Mouse (Mus musculus): ENCODE measurements at regions not wholly inside any gene's neighbourhood (a gene's known extent, or its start where the extent isn't known, plus 50 kb on each side); places are given as distances from the start of the nearest gene placed in this dataset.
A peak's percentile ranks its signal among the peaks of the same experiment; 100 is the strongest.

- DNase-seq (ENCODE audit: low spot score) = peak; percentile 65
Observed at GRCm38 (mm10) chr4:64676881-64677280, 447.1 kb upstream of the Pappa start.

GRCm38 (mm10) chr4:64684654-64685053, 439.3 kb upstream of the Pappa start:
- DNase-seq (ENCODE audit: low spot score) (peak; percentile 31), ATAC-seq (ENCODE audit: low read depth) (no peak)
- H3K4me1 ChIP-seq (ENCODE audit: control insufficient read depth, insufficient read depth, low read length) = no peaks in the 10 kb centered on the region
- H3K27ac ChIP-seq (replicated peaks; ENCODE audit: low read depth, low read length) = no peak overlapping the region
- H3K9ac ChIP-seq (ENCODE audit: low read depth, low read length) = no peak overlapping the region
- WGBS = 57% methylated on average over 1 of the region's 1 CpGs
- no peaks in the 10 kb centered on the region for H3K9me3 ChIP-seq (ENCODE audit: control insufficient read depth, low read length)
- no peak overlapping the region for H3K4me3 ChIP-seq (ENCODE audit: low read depth, low read length)
- no peaks in the 10 kb centered on the region for H3K27me3 ChIP-seq (replicated peaks; ENCODE audit: control insufficient read depth, insufficient read depth, low read length)
- H3K4me2 ChIP-seq (ENCODE audit: low read depth, low read length) = no peak overlapping the region
- no peaks in the 10 kb centered on the region for H3K36me3 ChIP-seq (ENCODE audit: control insufficient read depth, insufficient read depth, low read length)

More at GRCm38 (mm10) chr4:64676881-64677280, 447.1 kb upstream of the Pappa start:
- H3K9ac ChIP-seq (ENCODE audit: low read depth, low read length) = no peak overlapping the region
- H3K27me3 ChIP-seq (replicated peaks; ENCODE audit: control insufficient read depth, insufficient read depth, low read length) = no peaks in the 10 kb centered on the region
- H3K4me3 ChIP-seq (ENCODE audit: low read depth, low read length) = no peak overlapping the region
- peaks cover 3% of the 10 kb centered on the region; the same call in 1 of the 2 replicates for H3K4me1 ChIP-seq (ENCODE audit: control insufficient read depth, insufficient read depth, low read length)
- H3K27ac ChIP-seq (replicated peaks; ENCODE audit: low read depth, low read length) = no peak overlapping the region
- no peak for ATAC-seq (ENCODE audit: low read depth)
- no peak overlapping the region for H3K4me2 ChIP-seq (ENCODE audit: low read depth, low read length)
- H3K36me3 ChIP-seq (ENCODE audit: control insufficient read depth, insufficient read depth, low read length) = no peaks in the 10 kb centered on the region
- no peaks in the 10 kb centered on the region for H3K9me3 ChIP-seq (ENCODE audit: control insufficient read depth, low read length)
- 38% methylated on average over 5 of the region's 5 CpGs for WGBS

DNA sequence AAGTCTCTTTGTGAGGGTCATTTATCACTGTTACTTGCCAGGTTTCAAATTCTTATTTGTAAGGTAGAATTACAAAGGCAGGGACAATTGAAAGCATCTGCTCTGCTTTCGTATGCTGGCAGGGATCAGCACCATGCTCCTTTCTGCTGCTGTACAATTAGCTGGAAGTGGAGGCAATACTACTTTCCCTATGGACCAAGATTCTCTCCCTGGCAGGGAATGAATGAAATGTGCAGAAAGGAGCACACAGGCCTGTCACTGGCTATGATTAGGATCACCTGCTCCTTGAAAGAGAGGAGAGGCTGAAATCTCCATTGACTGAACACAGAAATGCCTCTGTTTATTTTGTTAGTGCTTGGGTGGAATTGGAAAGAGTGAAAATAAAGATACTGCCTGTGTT, 427.8 kb upstream of the Pappa start:
- DNase-seq (ENCODE audit: low spot score) = peak; percentile 39
- no peak overlapping the region for H3K4me2 ChIP-seq (ENCODE audit: low read depth, low read length)

DNA sequence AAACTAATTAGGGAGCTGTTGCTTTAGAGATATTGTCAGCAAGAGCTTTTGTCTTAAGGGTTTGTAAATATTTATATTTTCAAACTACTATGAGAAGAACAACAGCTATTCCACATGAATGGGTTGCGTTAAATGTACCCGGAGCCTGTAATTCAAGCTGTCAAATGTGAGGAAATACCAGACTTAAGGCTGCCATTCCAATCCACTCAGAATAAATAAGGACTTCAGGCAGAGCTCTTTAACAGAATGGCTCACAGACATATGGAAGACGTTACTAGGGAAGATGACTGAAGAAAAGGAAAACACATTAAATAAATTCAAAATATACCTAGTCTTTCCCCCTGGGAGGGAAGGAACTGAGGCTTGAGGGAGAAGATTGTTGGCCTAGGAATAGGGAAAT, 400.7 kb upstream of the Pappa start:
- H3K27ac ChIP-seq (replicated peaks; ENCODE audit: low read depth, low read length) = no peak overlapping the region; the same call in 1 of the 2 replicates
- H3K27me3 ChIP-seq (replicated peaks; ENCODE audit: control insufficient read depth, insufficient read depth, low read length) = no peaks in the 10 kb centered on the region
- no peak overlapping the region for H3K9ac ChIP-seq (ENCODE audit: low read depth, low read length)
- no peaks in the 10 kb centered on the region for H3K9me3 ChIP-seq (ENCODE audit: control insufficient read depth, low read length)
- peaks cover 5% of the 10 kb centered on the region; the same call in 1 of the 2 replicates for H3K4me1 ChIP-seq (ENCODE audit: control insufficient read depth, insufficient read depth, low read length)
- DNase-seq (ENCODE audit: low spot score) (peak; percentile 58), ATAC-seq (ENCODE audit: low read depth) (no peak)
- no peak overlapping the region for H3K4me3 ChIP-seq (ENCODE audit: low read depth, low read length)
- no peak overlapping the region for H3K4me2 ChIP-seq (ENCODE audit: low read depth, low read length)
- 6% methylated on average over 3 of the region's 3 CpGs for WGBS
- H3K36me3 ChIP-seq (ENCODE audit: control insufficient read depth, insufficient read depth, low read length) = no peaks in the 10 kb centered on the region

More for the DNA sequence above, 427.8 kb upstream of the Pappa start:
- no peak overlapping the region for H3K27ac ChIP-seq (replicated peaks; ENCODE audit: low read depth, low read length)
- H3K9me3 ChIP-seq (ENCODE audit: control insufficient read depth, low read length) = no peaks in the 10 kb centered on the region
- ATAC-seq (ENCODE audit: low read depth) = no peak
- no peak overlapping the region for H3K9ac ChIP-seq (ENCODE audit: low read depth, low read length)
- no peak overlapping the region for H3K4me3 ChIP-seq (ENCODE audit: low read depth, low read length)
- no peaks in the 10 kb centered on the region for H3K27me3 ChIP-seq (replicated peaks; ENCODE audit: control insufficient read depth, insufficient read depth, low read length)
- H3K4me1 ChIP-seq (ENCODE audit: control insufficient read depth, insufficient read depth, low read length) = 0 out of 2 replicates have a peak, but pooled peaks cover 5% of the 10 kb centered on the region
- no peaks in the 10 kb centered on the region for H3K36me3 ChIP-seq (ENCODE audit: control insufficient read depth, insufficient read depth, low read length)
- 21% methylated on average over 1 of the region's 1 CpGs for WGBS

DNA sequence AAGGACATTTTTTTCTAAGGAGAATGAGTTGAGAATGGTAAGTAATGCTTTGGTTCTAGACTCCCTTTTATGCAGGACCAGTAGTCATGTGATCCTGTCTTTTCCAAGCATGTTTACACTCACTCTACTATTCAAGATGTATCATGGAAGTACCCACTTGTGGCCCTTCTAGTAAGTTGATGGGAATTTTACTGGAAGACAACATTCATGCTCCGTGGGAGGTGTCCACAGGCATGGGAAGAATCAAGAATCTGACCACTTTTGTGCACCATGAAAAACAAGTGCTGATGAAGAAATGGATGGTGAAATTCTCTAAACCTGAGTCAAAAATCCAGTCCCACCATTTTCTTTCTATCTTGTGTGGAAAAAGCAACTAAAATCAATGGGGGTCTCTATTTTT, 399.1 kb upstream of the Pappa start:
- ATAC-seq (ENCODE audit: low read depth) = no peak
- no peak overlapping the region for H3K4me2 ChIP-seq (ENCODE audit: low read depth, low read length)
- 81% methylated on average over 1 of the region's 1 CpGs for WGBS
- H3K27me3 ChIP-seq (replicated peaks; ENCODE audit: control insufficient read depth, insufficient read depth, low read length) = no peaks in the 10 kb centered on the region
- H3K4me3 ChIP-seq (ENCODE audit: low read depth, low read length) = no peak overlapping the region
- H3K4me1 ChIP-seq (ENCODE audit: control insufficient read depth, insufficient read depth, low read length) = peaks cover 5% of the 10 kb centered on the region; the same call in 1 of the 2 replicates
- no peak overlapping the region for H3K27ac ChIP-seq (replicated peaks; ENCODE audit: low read depth, low read length)
- H3K36me3 ChIP-seq (ENCODE audit: control insufficient read depth, insufficient read depth, low read length) = no peaks in the 10 kb centered on the region
- no peak for DNase-seq (ENCODE audit: low spot score)
- H3K9me3 ChIP-seq (ENCODE audit: control insufficient read depth, low read length) = no peaks in the 10 kb centered on the region
- H3K9ac ChIP-seq (ENCODE audit: low read depth, low read length) = no peak overlapping the region

DNA sequence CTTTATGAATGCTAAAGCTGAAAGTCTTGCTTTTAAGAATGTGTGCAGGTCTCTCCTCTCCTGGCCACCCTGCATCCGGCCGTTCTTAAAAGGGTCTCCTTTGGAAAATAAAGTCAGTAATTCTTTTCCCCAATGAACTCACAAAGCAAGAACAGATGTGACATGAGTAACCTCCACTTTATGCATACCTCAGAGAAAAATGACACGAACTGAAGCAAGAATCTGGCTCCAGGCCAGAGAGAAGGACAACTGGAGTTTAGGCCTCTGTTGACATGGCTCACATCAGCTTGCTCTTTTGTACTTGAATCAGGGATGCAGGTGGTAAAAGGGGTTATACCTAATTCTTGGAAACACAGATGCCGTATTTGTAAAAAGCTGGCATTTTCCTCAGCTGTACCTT, 368.0 kb upstream of the Pappa start:
- Histone ChIP-seq H3K4me3 (ENCODE audit: low read depth, low read length) (no peak overlapping the region), H3K9me3 (ENCODE audit: control insufficient read depth, low read length) (no peaks in the 10 kb centered on the region), H3K9ac (ENCODE audit: low read depth, low read length) (no peak overlapping the region), H3K36me3 (ENCODE audit: control insufficient read depth, insufficient read depth, low read length) (no peaks in the 10 kb centered on the region), H3K27ac (replicated peaks; ENCODE audit: low read depth, low read length) (no peak overlapping the region), H3K4me1 (ENCODE audit: control insufficient read depth, insufficient read depth, low read length) (no peaks in the 10 kb centered on the region; the same call in 1 of the 2 replicates), H3K27me3 (replicated peaks; ENCODE audit: control insufficient read depth, insufficient read depth, low read length) (no peaks in the 10 kb centered on the region), H3K4me2 (ENCODE audit: low read depth, low read length) (no peak overlapping the region)
- DNase-seq (ENCODE audit: low spot score) = peak; percentile 27
- ATAC-seq (ENCODE audit: low read depth) = no peak
- WGBS = 32% methylated on average over 4 of the region's 4 CpGs

DNA sequence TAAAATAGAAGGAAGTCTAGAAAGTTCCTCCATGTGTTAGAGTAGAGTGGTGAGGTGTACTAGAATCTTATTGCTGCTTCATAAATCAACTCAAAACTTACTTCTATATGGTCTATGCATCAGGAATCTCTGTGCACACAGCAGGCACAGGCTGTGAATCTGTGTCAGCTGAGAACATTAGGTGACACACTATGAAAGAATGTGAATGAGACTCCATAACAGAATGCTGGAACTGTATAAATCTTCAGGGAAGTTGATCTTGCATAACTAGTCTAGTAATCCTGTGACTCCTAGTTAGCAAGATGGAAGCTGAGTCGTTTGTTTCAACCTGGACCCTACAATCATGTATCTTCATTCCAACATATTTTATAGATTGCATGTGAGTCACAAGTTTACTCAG, 355.4 kb upstream of the Pappa start:
- Histone ChIP-seq H3K27me3 (replicated peaks; ENCODE audit: control insufficient read depth, insufficient read depth, low read length) (no peaks in the 10 kb centered on the region), H3K4me1 (ENCODE audit: control insufficient read depth, insufficient read depth, low read length) (no peaks in the 10 kb centered on the region), H3K4me2 (ENCODE audit: low read depth, low read length) (no peak overlapping the region), H3K9ac (ENCODE audit: low read depth, low read length) (no peak overlapping the region), H3K27ac (replicated peaks; ENCODE audit: low read depth, low read length) (no peak overlapping the region), H3K36me3 (ENCODE audit: control insufficient read depth, insufficient read depth, low read length) (no peaks in the 10 kb centered on the region), H3K9me3 (ENCODE audit: control insufficient read depth, low read length) (no peaks in the 10 kb centered on the region), H3K4me3 (ENCODE audit: low read depth, low read length) (no peak overlapping the region)
- WGBS = 67% methylated on average over 1 of the region's 1 CpGs
- ATAC-seq (ENCODE audit: low read depth) (no peak), DNase-seq (ENCODE audit: low spot score) (no peak)

DNA sequence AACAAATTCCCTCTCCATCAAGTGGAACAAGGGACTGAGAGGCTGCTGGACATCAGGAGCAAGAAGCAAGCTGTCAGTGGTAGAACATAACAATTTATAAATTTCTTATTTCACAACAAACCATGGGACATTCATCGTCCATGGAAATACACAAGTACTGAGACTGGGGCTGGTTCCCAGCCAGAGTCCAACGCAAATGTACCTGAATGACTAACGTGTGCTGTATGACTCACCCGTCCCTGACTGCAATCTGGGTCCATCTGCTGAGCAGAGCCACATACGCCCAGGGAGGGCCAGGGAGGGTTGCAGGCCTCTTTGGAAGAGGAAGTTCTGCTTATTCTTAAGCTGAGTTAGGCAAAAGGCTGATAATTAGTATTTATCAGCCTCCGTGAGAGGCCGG, 320.1 kb upstream of the Pappa start:
- Histone ChIP-seq H3K9me3 (ENCODE audit: control insufficient read depth, low read length) (no peaks in the 10 kb centered on the region), H3K27me3 (replicated peaks; ENCODE audit: control insufficient read depth, insufficient read depth, low read length) (no peaks in the 10 kb centered on the region), H3K9ac (ENCODE audit: low read depth, low read length) (no peak overlapping the region), H3K4me2 (ENCODE audit: low read depth, low read length) (no peak overlapping the region), H3K36me3 (ENCODE audit: control insufficient read depth, insufficient read depth, low read length) (no peaks in the 10 kb centered on the region), H3K4me1 (ENCODE audit: control insufficient read depth, insufficient read depth, low read length) (0 out of 2 replicates have a peak, but pooled peaks cover 5% of the 10 kb centered on the region), H3K27ac (replicated peaks; ENCODE audit: low read depth, low read length) (no peak overlapping the region), H3K4me3 (ENCODE audit: low read depth, low read length) (no peak overlapping the region)
- WGBS = 74% methylated on average over 7 of the region's 7 CpGs
- DNase-seq (ENCODE audit: low spot score) = no peak
- ATAC-seq (ENCODE audit: low read depth) = no peak

GRCm38 (mm10) chr4:64804996-64805395, 319.0 kb upstream of the Pappa start:
- no peak overlapping the region for H3K4me3 ChIP-seq (ENCODE audit: low read depth, low read length)
- ATAC-seq (ENCODE audit: low read depth) (no peak), DNase-seq (ENCODE audit: low spot score) (peak; percentile 64)
- no peaks in the 10 kb centered on the region for H3K9me3 ChIP-seq (ENCODE audit: control insufficient read depth, low read length)
- no peak overlapping the region for H3K9ac ChIP-seq (ENCODE audit: low read depth, low read length)
- H3K27ac ChIP-seq (replicated peaks; ENCODE audit: low read depth, low read length) = no peak overlapping the region
- no peaks in the 10 kb centered on the region for H3K27me3 ChIP-seq (replicated peaks; ENCODE audit: control insufficient read depth, insufficient read depth, low read length)
- H3K4me2 ChIP-seq (ENCODE audit: low read depth, low read length) = no peak overlapping the region
- H3K36me3 ChIP-seq (ENCODE audit: control insufficient read depth, insufficient read depth, low read length) = no peaks in the 10 kb centered on the region
- 39% methylated on average over 2 of the region's 2 CpGs for WGBS
- H3K4me1 ChIP-seq (ENCODE audit: control insufficient read depth, insufficient read depth, low read length) = 0 out of 2 replicates have a peak, but pooled peaks cover 5% of the 10 kb centered on the region

Measured in embryonic facial prominence, embryonic 14.5 days (tissue).